Mouse (Mus musculus) hindbrain, embryonic 15.5 days (tissue): ENCODE measurements at regions not wholly inside any gene's neighbourhood (a gene's known extent, or its start where the extent isn't known, plus 50 kb on each side); places are given as distances from the start of the nearest gene placed in this dataset.

Experiments used
- ATAC-seq: fragments of 200-750 bp; cut with Nextera tagmentation; 2 replicates; pipeline ENCODE4 v1.8.0; 2017; ENCODE audit warnings: low read depth, moderate number of reproducible peaks, moderate TSS enrichment; ENCODE audit not compliant: low FRiP score
- H3K27ac ChIP-seq: fragments of 300-500 bp; sonication (generic); replicated peaks from 2 replicates; pipeline ENCODE4 v1.5.1; 2015; ENCODE audit warnings: mild to moderate bottlenecking, inconsistent platforms
- H3K27me3 ChIP-seq: fragments of 300-500 bp; sonication (generic); 2 replicates; pipeline ENCODE4 v1.6.1; 2015; ENCODE audit warnings: control low read depth, inconsistent platforms
- H3K36me3 ChIP-seq: fragments of 300-500 bp; sonication (generic); 2 replicates; pipeline ENCODE4 v1.6.1; 2015; ENCODE audit warnings: control low read depth, inconsistent platforms
- H3K4me1 ChIP-seq: fragments of 300-500 bp; sonication (generic); replicated peaks from 2 replicates; pipeline ENCODE4 v1.6.1; 2015; ENCODE audit warnings: control low read depth, inconsistent platforms
- H3K4me2 ChIP-seq: fragments of 300-500 bp; sonication (generic); 2 replicates; pipeline ENCODE4 v1.6.1; 2015; ENCODE audit warnings: moderate library complexity, mild to moderate bottlenecking, inconsistent platforms
- H3K4me3 ChIP-seq: fragments of 300-500 bp; sonication (generic); 2 replicates; pipeline ENCODE4 v1.5.1; 2015; ENCODE audit warnings: mild to moderate bottlenecking, inconsistent platforms
- H3K9ac ChIP-seq: fragments of 300-500 bp; sonication (generic); 2 replicates; pipeline ENCODE4 v1.6.1; 2015; ENCODE audit warnings: inconsistent platforms
- H3K9me3 ChIP-seq: fragments of 300-500 bp; sonication (generic); 2 replicates; pipeline ENCODE4 v1.6.1; 2016; ENCODE audit warnings: control low read depth, inconsistent platforms
- WGBS: fragments of 180-500 bp; shearing (Covaris S2); methylation state at CpG from one replicate; pipeline ENCODE4 v1.1.7; 2015; 5-methylcytosine and 5-hydroxymethylcytosine counted together

DNA sequence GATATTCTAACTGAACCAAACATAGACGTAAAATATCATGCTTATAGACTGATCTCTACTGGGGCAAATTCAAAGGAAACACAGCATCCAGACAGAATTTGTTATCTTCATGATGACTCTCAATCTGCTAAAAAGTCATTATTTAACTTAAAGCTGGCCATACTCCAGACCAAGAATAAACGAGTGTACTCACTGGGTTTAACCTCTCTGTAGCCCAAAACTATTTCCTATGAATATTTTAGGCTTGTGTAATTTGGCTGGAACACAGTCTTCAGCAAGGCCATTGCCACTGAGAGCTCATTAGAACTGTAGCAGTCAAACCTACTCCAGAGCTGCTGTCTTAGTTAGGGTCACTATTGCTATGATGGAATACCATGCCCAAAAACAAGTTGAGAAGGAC, 238.8 kb downstream of the Gm19410 start:
- Histone ChIP-seq H3K4me2 (no peak overlapping the region), H3K4me1 (0 out of 2 replicates have a peak, but pooled peaks cover 3% of the 10 kb centered on the region), H3K9me3 (no peaks in the 10 kb centered on the region), H3K9ac (no peak overlapping the region), H3K36me3 (no peaks in the 10 kb centered on the region), H3K4me3 (no peak overlapping the region), H3K27me3 (no peaks in the 10 kb centered on the region), H3K27ac (no peak overlapping the region)
- no peak for ATAC-seq
- 87% methylated on average over 2 of the region's 2 CpGs for WGBS

GRCm38 (mm10) chr8:36005536-36005935, 239.9 kb downstream of the Gm19410 start:
- H3K27ac ChIP-seq: no peak overlapping the region
- no peak overlapping the region for H3K4me2 ChIP-seq
- H3K9ac ChIP-seq: no peak overlapping the region
- ATAC-seq: no peak
- WGBS: 78% methylated on average over 3 of the region's 3 CpGs
- no peaks in the 10 kb centered on the region for H3K27me3 ChIP-seq
- no peaks in the 10 kb centered on the region for H3K9me3 ChIP-seq
- 0 out of 2 replicates have a peak, but pooled peaks cover 3% of the 10 kb centered on the region for H3K4me1 ChIP-seq
- no peak overlapping the region for H3K4me3 ChIP-seq
- H3K36me3 ChIP-seq: no peaks in the 10 kb centered on the region

GRCm38 (mm10) chr8:36007724-36008123, 242.1 kb downstream of the Gm19410 start:
- Histone ChIP-seq H3K27ac (no peak overlapping the region), H3K27me3 (no peaks in the 10 kb centered on the region), H3K4me2 (no peak overlapping the region), H3K36me3 (no peaks in the 10 kb centered on the region), H3K9ac (no peak overlapping the region), H3K4me1 (0 out of 2 replicates have a peak, but pooled peaks cover 2% of the 10 kb centered on the region), H3K9me3 (no peaks in the 10 kb centered on the region), H3K4me3 (no peak overlapping the region)
- 94% methylated on average over 1 of the region's 1 CpGs for WGBS
- no peak for ATAC-seq

GRCm38 (mm10) chr8:36009565-36009964, 244.0 kb downstream of the Gm19410 start:
- peaks cover 12% of the 10 kb centered on the region for H3K4me1 ChIP-seq
- H3K4me3 ChIP-seq: no peak overlapping the region
- WGBS: 67% methylated on average over 9 of the region's 9 CpGs
- H3K9ac ChIP-seq: no peak overlapping the region
- H3K36me3 ChIP-seq: no peaks in the 10 kb centered on the region
- H3K27me3 ChIP-seq: no peaks in the 10 kb centered on the region
- no peak overlapping the region for H3K27ac ChIP-seq
- H3K9me3 ChIP-seq: no peaks in the 10 kb centered on the region
- H3K4me2 ChIP-seq: no peak overlapping the region
- no peak for ATAC-seq

- 81% methylated on average over 11 of the region's 11 CpGs for WGBS
- no peaks in the 10 kb centered on the region for H3K9me3 ChIP-seq
Measured at GRCm38 (mm10) chr8:36010446-36011217, 245.0 kb downstream of the Gm19410 start.

DNA sequence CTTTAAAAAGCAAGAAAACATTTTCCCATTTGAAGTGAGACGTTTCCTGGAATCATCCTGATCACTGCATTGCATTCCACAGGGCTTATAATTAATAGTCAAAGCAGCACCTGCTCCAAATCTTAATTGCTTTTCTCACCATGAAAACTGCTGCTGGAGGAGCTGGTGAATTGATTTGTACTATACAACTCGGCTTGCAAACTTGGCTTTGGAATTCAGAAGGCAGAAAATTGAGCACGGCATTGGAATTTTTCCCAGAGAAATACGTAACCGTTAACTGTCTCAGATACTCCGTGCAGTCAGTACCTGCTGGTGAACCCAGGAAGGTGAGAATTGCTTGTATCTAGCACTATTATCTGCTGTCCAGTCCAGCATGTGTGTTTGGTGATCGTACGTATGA, 249.3 kb downstream of the Gm19410 start:
- 33% methylated on average over 8 of the region's 8 CpGs for WGBS
- H3K4me3 ChIP-seq: no peak overlapping the region
- no peaks in the 10 kb centered on the region for H3K27me3 ChIP-seq
- H3K4me2 ChIP-seq: no peak overlapping the region
- peak; percentile 63; the same call in 1 of the 2 replicates for ATAC-seq
- H3K4me1 ChIP-seq: peaks cover 43% of the 10 kb centered on the region
- H3K9ac ChIP-seq: no peak overlapping the region
- H3K36me3 ChIP-seq: no peaks in the 10 kb centered on the region
- H3K27ac ChIP-seq: peak overlapping the region; percentile 63
- H3K9me3 ChIP-seq: no peaks in the 10 kb centered on the region

More at GRCm38 (mm10) chr8:36010446-36011217, 245.0 kb downstream of the Gm19410 start:
- Histone ChIP-seq H3K36me3 (no peaks in the 10 kb centered on the region), H3K4me1 (peaks cover 22% of the 10 kb centered on the region), H3K27ac (no peak overlapping the region), H3K4me2 (no peak overlapping the region), H3K4me3 (no peak overlapping the region), H3K27me3 (no peaks in the 10 kb centered on the region), H3K9ac (no peak overlapping the region)
- ATAC-seq: no peak

DNA sequence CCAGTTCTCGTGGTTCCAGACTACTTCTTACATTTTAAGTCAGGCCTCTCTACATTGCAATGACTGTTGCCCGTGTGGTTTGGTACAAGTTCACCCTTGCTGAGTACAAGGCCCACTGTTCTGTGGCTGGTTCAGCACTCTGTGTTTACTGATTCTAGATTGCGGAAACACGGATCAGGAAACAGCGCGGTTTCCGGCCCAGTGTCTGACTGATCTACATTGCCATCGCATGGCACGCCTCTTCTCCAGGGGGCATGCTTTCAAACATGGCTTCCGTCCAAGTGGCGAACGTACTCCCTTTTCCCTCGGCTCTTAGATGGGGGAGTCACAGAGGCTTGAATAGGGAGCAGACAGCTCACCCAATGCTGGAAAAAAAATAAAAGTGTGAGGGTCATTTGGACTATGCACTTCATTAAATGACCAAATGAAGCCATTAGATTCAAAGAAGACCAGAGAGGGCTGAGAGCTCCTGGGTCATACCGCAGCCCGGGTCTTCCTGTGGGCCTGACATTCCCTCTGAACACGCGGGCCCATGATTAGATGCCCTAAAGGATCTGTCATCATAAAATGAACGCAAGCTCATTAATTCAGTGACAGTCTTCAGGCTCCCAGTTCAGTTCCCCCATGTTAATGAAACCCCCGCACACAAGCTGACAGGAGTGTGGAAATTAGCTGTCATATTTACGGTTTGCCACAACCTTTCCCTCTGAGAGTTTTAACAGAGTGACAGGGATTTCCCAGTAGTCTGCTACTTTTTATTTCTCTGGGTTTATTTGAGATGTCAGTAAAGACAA, 250.9 kb downstream of the Gm19410 start:
- WGBS: 47% methylated on average over 20 of the region's 20 CpGs

GRCm38 (mm10) chr8:36018993-36019753, 253.6 kb downstream of the Gm19410 start:
- WGBS: 82% methylated on average over 15 of the region's 15 CpGs
- H3K27ac ChIP-seq: no peak overlapping the region
- no peaks in the 10 kb centered on the region for H3K27me3 ChIP-seq
- no peak overlapping the region for H3K4me3 ChIP-seq
- no peak overlapping the region for H3K4me2 ChIP-seq
- H3K36me3 ChIP-seq: no peaks in the 10 kb centered on the region
- no peak for ATAC-seq
- no peak overlapping the region for H3K9ac ChIP-seq
- H3K9me3 ChIP-seq: no peaks in the 10 kb centered on the region
- peaks cover 34% of the 10 kb centered on the region for H3K4me1 ChIP-seq

More for the DNA sequence above, 250.9 kb downstream of the Gm19410 start:
- Histone ChIP-seq H3K4me3 (no peak overlapping the region), H3K9ac (no peak overlapping the region), H3K27me3 (no peaks in the 10 kb centered on the region), H3K9me3 (no peaks in the 10 kb centered on the region), H3K4me2 (no peak overlapping the region), H3K27ac (peak overlapping the region; percentile 31; the same call in 1 of the 2 replicates), H3K4me1 (peaks cover 43% of the 10 kb centered on the region), H3K36me3 (no peaks in the 10 kb centered on the region)
- ATAC-seq: peak; percentile 20; the same call in 1 of the 2 replicates

DNA sequence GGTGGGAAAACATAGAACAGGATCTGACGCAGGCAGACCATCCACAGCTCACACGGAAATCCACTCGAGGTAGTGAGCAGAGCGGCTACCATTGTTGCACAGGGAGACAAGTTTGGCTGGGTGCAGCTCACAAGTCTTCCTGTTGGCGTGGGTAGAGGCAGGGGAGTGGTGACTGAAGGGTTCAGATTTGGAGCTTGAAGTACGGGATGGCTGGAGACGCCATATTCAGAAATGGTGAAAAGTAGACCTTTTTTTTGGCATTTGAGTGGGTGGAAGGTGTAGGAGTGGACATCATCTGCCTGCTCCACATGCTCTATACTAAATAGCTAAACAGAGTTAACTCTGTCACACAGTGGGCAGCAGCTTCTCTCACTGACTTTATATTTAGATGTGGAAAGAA, 254.3 kb downstream of the Gm19410 start:
- ATAC-seq: no peak
- Histone ChIP-seq H3K36me3 (no peaks in the 10 kb centered on the region), H3K27ac (no peak overlapping the region), H3K4me2 (no peak overlapping the region), H3K9me3 (no peaks in the 10 kb centered on the region), H3K9ac (no peak overlapping the region), H3K4me3 (no peak overlapping the region), H3K4me1 (peaks cover 27% of the 10 kb centered on the region), H3K27me3 (no peaks in the 10 kb centered on the region)
- WGBS: 97% methylated on average over 7 of the region's 7 CpGs

DNA sequence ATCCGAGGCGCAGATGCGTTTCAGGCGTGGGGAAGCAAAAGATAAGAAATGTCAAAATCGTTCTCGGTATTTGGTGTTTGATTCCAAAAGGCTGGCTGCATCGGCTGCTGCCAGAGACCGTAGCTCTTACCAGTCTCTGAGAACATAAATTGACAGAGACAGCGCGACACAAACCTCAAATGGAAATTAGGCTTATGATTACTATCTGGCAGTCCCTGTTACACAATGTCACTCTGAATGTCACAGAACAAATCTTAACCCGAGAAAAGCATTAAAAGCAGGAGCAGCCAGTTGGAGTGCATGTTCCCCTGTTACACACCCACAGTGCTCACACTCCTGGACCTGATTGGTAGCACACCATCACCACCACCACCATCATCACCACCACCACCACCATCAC, 262.0 kb downstream of the Gm19410 start:
- Histone ChIP-seq H3K9me3 (no peaks in the 10 kb centered on the region), H3K27ac (no peak overlapping the region), H3K4me1 (no peaks in the 10 kb centered on the region), H3K4me3 (no peak overlapping the region), H3K4me2 (no peak overlapping the region), H3K36me3 (no peaks in the 10 kb centered on the region), H3K9ac (no peak overlapping the region), H3K27me3 (no peaks in the 10 kb centered on the region)
- ATAC-seq: no peak
- WGBS: 76% methylated on average over 11 of the region's 11 CpGs

- H3K27ac ChIP-seq: no peak overlapping the region
- no peak for ATAC-seq
- WGBS: 94% methylated on average over 9 of the region's 9 CpGs
- no peaks in the 10 kb centered on the region for H3K36me3 ChIP-seq
- no peak overlapping the region for H3K4me2 ChIP-seq
- no peaks in the 10 kb centered on the region for H3K4me1 ChIP-seq
- H3K9ac ChIP-seq: no peak overlapping the region
- no peak overlapping the region for H3K4me3 ChIP-seq
- no peaks in the 10 kb centered on the region for H3K9me3 ChIP-seq
- H3K27me3 ChIP-seq: no peaks in the 10 kb centered on the region
Measured at GRCm38 (mm10) chr8:36028121-36028955, 262.7 kb downstream of the Gm19410 start.
